Mouse (Mus musculus): ENCODE data around the gene Gm28102. TPM values are rescaled to one million over a fixed set of nuclear protein-coding genes. Genes with fewer than 3 reads are reported as not detected.
"Not testable (repeated sequence)": the region's sequence is repeated elsewhere in the genome, so short reads cannot be mapped to it uniquely, and the experiment has no call there.

Gm28102 gene
- not detected in 2 replicates for polyA plus RNA-seq (2016; fragmentation: Nextera tagmentation; extraction: Ambion mirVana)

DNA sequence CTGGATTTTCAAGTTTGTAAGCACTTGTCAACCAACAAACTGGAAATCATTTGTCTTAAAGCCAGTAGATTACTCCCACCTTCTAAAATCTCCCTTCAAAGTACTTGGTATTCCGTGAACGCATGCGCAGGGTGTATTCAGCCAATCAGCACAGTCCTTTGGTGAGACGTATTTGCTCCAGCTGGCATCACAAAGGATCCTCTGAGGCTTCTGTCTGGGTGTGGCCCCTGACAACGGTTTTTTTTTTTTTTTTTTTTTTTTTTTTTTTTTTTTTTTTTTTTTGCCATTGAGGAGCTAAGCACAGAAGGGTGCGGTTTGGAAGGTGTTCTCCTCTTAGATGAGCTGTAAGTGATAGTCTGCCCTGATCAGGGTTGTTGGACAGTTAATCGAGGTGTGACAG, at the start of gene Gm28102:
Gene Gm28102 (plus strand): TSS at position 301 of the 400 bp plus-strand sequence.
- DNase-seq (ENCODE audit: extremely low spot score, low spot score); H3K36me3 ChIP-seq (replicated peaks); H3K4me3 ChIP-seq; H3K9me3 ChIP-seq; H3K27me3 ChIP-seq (ENCODE audit: poor library complexity, severe bottlenecking); H3K4me1 ChIP-seq; H3K27ac ChIP-seq: not testable (repeated sequence)
- no CpG with 5 or more reads among the region's 7 CpGs for WGBS
